Mouse (Mus musculus): Measurements from ENCODE around the gene Chpt1.

DNA sequence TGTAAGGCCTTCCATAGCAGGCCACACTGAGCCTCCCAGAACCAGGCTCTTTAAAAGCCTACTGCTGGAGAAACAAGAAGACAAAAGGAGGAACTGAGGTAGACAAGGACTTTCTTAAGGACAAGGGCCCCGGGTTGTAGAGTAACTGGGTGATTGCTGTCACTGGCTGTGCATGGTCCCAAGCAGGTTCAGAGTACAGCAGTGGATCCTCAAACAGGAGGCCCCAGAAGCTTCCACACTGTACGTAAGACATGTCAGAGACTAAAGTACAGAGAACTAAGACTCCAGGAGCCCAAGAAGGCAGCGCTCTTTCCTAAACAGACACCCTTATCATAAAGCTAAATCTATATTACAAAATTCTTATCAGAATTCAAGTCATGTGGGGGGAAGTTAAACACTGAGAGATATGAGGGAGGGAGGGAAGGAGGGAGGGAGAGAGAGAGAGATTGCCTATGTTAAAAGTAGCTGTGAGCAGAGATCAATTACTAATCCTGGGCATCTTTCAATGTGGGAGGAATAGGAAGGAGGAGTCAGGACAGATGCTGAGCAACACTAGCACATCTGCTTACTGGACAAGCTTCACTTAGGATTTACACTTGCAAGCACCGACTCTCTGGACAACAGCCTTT is 8.8 kb downstream of the Chpt1 start:
- TF ChIP-seq HCFC1 (IDR thresholded peaks at IDR 0.05; ENCODE audit: borderline replicate concordance, insufficient read depth, low read length) (no peak), CHD2 (IDR thresholded peaks at IDR 0.05; ENCODE audit: low read depth, low read length) (no peak), ZC3H11A (IDR thresholded peaks at IDR 0.05; ENCODE audit: borderline replicate concordance, low read depth, low read length) (no peak), MAFK (IDR thresholded peaks at IDR 0.05; ENCODE audit: insufficient read depth, low read depth, low read length) (no peak), ZNF384 (IDR thresholded peaks at IDR 0.05; ENCODE audit: low read depth, low read length) (no peak)
